Mouse (Mus musculus) stomach, embryonic 16.5 days (tissue): ENCODE data around the gene Tbc1d10b. TPM values are rescaled to one million over a fixed set of nuclear protein-coding genes. Genes with fewer than 3 reads are reported as not detected.

ENCODE experiments used
- ATAC-seq: fragments of 200-750 bp; cut with Nextera tagmentation; 2 replicates; pipeline ENCODE4 v1.8.0; 2017; ENCODE audit warnings: moderate number of reproducible peaks, moderate TSS enrichment; ENCODE audit not compliant: insufficient read depth, low FRiP score
- H3K27ac ChIP-seq: fragments of 300-500 bp; sonication (generic); 2 replicates; pipeline ENCODE4 v1.5.1; 2014; ENCODE audit warnings: low read length
- H3K27me3 ChIP-seq: fragments of 300-500 bp; sonication (generic); 2 replicates; pipeline ENCODE4 v1.6.1; 2014; ENCODE audit warnings: low read length, control low read depth, mixed read lengths; ENCODE audit not compliant: control insufficient read depth, insufficient read depth
- H3K36me3 ChIP-seq: fragments of 300-500 bp; sonication (generic); 2 replicates; pipeline ENCODE4 v1.6.1; 2014; ENCODE audit warnings: low read length; ENCODE audit not compliant: control insufficient read depth, insufficient read depth
- H3K4me1 ChIP-seq: fragments of 300-500 bp; sonication (generic); 2 replicates; pipeline ENCODE4 v1.6.1; 2014; ENCODE audit warnings: low read length, control low read depth, mixed read lengths; ENCODE audit not compliant: control insufficient read depth, insufficient read depth
- H3K4me2 ChIP-seq: fragments of 300-500 bp; sonication (generic); 2 replicates; pipeline ENCODE4 v1.6.1; 2014; ENCODE audit warnings: low read depth, low read length, mixed read lengths
- H3K4me3 ChIP-seq: fragments of 300-500 bp; sonication (generic); replicated peaks from 2 replicates; pipeline ENCODE4 v1.5.1; 2014; ENCODE audit warnings: mild to moderate bottlenecking, low read length
- H3K9ac ChIP-seq: fragments of 300-500 bp; sonication (generic); 2 replicates; pipeline ENCODE4 v1.6.1; 2014; ENCODE audit warnings: low read length
- H3K9me3 ChIP-seq: fragments of 300-500 bp; sonication (generic); replicated peaks from 2 replicates; pipeline ENCODE4 v1.6.1; 2016; ENCODE audit warnings: low read length, control low read depth; ENCODE audit not compliant: control insufficient read depth
- WGBS: fragments of 180-500 bp; shearing (Covaris S2); extraction: QIAGEN DNeasy Blood & Tissue Kit; methylation state at CpG from one replicate; pipeline ENCODE4 v1.1.7; 2014; 5-methylcytosine and 5-hydroxymethylcytosine counted together
- polyA plus RNA-seq: library from polyadenylated mRNA; unstranded; fragments of >200 nt; fragmentation: Nextera tagmentation; extraction: Ambion mirVana; gene quantifications from 2 replicates; pipeline ENCODE4 v1.2.1, GENCODE M21; 2015

The Tbc1d10b gene
- polyA plus RNA-seq, 1 experiment from 2014 or later = 15.7 TPM

DNA sequence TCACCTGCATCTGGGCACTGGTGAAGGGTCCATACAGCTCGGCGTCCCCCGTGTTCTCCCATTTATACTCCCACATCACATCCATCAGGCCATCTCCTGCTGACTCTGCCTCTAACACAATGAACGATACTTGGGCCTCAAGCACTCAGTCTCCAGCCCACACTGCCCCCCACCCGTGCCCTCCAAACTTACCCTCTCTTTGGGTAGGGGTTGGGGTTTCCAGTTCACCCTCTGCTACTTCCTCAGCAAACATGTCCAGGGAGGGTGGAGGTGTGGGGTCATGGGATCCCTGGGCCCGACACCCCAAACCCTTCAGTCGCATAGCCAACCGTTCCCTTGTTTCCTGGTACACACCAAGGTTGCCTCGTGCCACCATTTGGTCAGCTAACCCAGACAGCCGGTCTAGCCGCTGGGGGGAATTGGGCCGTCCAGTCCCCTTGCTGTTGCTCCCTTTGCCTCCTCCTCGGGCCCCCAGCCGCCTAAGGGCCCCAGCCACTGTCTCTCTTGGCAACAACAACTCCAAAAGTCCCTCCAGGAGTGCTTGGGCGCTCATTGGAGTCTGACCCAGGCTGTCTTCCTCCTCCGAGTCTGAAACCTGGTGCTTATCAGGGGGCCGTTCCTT lies 14.1 kb downstream of the Tbc1d10b start:
- peak overlapping the region; percentile 86; the same call in 1 of the 2 replicates for H3K9ac ChIP-seq
- H3K36me3 ChIP-seq = peaks cover 22% of the 10 kb centered on the region
- 87% methylated on average over 17 of the region's 17 CpGs for WGBS
- H3K9me3 ChIP-seq = no peaks in the 10 kb centered on the region
- H3K4me2 ChIP-seq = peak overlapping the region; percentile 93; the same call in 1 of the 2 replicates
- H3K4me1 ChIP-seq = peaks cover 23% of the 10 kb centered on the region
- no peak overlapping the region for H3K27ac ChIP-seq
- ATAC-seq = no peak
- no peak overlapping the region; the same call in 1 of the 2 replicates for H3K4me3 ChIP-seq
- no peaks in the 10 kb centered on the region for H3K27me3 ChIP-seq

DNA sequence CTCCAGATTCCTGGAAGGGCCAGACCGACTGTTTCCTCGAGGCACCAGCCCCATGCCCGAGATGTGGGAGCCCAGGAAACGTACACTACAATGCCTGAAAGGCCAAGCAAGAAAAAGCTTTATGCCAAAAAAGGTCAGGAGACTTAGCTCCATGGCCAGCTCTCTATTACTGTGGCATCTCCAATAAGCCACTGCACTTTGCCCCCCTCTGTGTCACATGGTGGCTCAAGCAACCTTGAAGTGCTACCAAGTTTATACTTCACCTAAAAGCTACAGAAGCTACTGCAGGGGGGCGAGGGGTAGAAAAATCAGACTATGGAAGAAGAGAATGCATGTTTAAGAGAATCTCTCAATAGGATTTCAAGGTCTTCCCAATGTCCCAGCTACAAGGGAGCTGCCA lies 15.3 kb downstream of the Tbc1d10b start:
- Histone ChIP-seq H3K4me1 (peaks cover 23% of the 10 kb centered on the region), H3K27ac (no peak overlapping the region), H3K36me3 (peaks cover 14% of the 10 kb centered on the region), H3K9ac (no peak overlapping the region), H3K4me3 (no peak overlapping the region), H3K27me3 (no peaks in the 10 kb centered on the region), H3K9me3 (no peaks in the 10 kb centered on the region), H3K4me2 (no peak overlapping the region)
- no peak for ATAC-seq
- WGBS = 93% methylated on average over 5 of the region's 5 CpGs

DNA sequence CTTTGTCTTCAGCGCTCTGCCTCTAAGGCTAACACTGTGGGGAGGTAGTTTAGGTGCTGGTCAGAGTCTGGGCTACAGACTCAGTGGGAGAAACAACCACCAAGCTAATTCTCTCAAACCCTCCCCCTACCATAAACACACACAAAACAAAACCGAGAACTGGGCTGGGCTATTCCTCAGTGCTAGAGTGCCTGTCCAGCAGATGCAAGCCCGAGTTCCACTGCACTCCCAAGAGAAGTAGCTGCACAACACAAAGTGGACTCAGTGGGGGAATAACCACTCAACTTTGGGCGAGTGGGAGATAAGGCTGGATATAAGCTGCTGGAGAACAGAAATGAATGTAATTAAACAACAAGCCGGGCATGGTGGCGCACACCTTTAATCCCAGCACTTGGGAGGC lies 17.6 kb downstream of the Tbc1d10b start:
- Histone ChIP-seq H3K27ac (no peak overlapping the region), H3K4me3 (no peak overlapping the region), H3K36me3 (peaks cover 14% of the 10 kb centered on the region), H3K9ac (no peak overlapping the region), H3K4me1 (peaks cover 14% of the 10 kb centered on the region), H3K4me2 (no peak overlapping the region), H3K27me3 (no peaks in the 10 kb centered on the region), H3K9me3 (no peaks in the 10 kb centered on the region)
- WGBS = 78% methylated on average over 6 of the region's 6 CpGs
- ATAC-seq = no peak

DNA sequence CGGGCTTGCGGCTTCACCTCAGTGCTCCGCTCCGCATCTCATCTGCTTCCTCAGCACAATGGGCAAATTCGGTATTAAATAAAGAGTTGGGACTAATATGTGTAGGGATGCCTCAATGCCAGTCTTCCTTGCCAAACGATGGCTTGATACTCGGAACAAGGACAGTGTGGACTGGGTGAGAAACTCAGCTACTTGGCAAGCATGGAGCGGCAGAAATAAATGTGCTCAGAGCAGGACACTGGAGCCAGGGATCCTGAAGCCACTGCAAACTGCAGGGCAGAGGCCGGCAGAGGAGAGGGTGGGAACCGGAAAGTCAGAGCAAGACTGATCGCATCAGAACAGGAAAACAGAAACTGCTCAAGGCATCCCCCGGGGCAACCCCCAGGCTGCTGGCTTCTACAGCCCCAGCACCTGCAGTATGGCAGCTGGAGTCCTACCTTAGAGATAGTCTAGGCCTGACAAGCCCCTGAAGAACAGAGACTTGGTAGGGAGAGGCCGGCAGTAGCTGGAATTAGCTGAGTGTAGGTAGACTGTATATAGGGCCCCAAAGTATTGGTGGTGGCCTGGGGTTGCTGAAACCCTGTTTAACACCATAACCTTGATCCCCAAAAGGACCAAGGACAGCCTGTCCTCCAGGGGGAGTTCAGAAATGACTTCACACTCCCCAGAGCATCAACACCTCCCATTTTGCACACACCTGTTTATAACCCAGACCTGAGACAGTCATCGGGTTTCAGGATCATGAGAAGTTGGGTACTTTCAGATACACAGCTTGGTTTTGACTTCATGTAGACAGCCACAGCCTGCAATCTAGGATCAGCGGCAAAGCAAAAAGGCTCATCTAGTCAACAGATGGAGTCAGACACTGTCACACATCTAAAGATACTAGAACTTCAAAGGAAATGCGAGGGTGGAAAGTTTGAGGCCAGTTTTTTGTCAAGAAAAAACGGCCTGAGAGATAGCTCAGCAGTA lies 19.7 kb downstream of the Tbc1d10b start:
- Histone ChIP-seq H3K4me3 (no peak overlapping the region), H3K4me2 (no peak overlapping the region), H3K9me3 (no peaks in the 10 kb centered on the region), H3K27ac (no peak overlapping the region), H3K27me3 (no peaks in the 10 kb centered on the region), H3K4me1 (no peaks in the 10 kb centered on the region), H3K9ac (no peak overlapping the region), H3K36me3 (peaks cover 8% of the 10 kb centered on the region; the same call in 1 of the 2 replicates)
- 79% methylated on average over 17 of the region's 17 CpGs for WGBS
- ATAC-seq = no peak

DNA sequence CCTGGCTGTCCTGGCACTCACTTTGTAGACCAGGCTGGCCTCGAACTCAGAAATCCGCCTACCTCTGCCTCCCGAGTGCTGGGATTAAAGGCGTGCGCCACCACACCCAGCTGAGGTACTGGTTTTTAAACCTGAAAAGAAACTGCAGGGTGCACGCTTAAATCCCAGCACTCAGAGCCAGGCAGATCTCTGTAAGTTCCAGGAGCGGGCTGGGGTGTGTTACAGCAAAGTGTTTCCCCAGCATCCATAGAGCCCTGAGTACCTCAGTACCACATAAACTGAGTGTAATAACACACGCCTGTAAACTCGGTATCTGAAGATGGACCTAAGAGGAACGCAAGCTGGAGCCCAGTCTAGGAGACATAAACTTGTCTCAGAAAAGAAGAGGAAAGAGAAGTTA lies 20.9 kb downstream of the Tbc1d10b start:
- Histone ChIP-seq H3K9me3 (no peaks in the 10 kb centered on the region), H3K27me3 (no peaks in the 10 kb centered on the region), H3K4me3 (no peak overlapping the region), H3K4me2 (no peak overlapping the region), H3K4me1 (no peaks in the 10 kb centered on the region), H3K9ac (no peak overlapping the region), H3K36me3 (peaks cover 3% of the 10 kb centered on the region; the same call in 1 of the 2 replicates), H3K27ac (no peak overlapping the region)
- whole genome bisulfite sequencing = 70% methylated on average over 10 of the region's 10 CpGs
- no peak for ATAC-seq

DNA sequence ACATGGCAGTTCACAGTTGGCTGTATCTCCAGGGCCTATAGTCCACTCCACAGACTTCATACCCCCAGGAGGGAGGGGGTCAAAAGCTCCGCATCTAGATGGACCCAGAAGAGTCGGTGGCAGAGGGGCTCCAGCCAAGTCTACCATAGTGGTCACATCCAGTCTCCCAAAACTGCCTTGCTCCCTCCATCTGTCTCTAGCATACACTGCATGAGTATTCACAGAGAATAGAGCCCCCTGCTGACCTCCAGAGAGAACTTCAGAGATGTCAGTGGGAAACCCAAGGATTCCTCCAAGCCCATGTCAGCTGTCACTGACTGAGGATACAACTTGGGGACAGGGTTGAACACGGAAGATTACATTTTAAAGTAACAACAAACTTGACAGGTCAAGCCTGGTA lies 22.7 kb downstream of the Tbc1d10b start:
- Histone ChIP-seq H3K27me3 (no peaks in the 10 kb centered on the region), H3K27ac (no peak overlapping the region), H3K4me3 (no peak overlapping the region), H3K36me3 (no peaks in the 10 kb centered on the region), H3K4me1 (no peaks in the 10 kb centered on the region), H3K4me2 (no peak overlapping the region), H3K9me3 (no peaks in the 10 kb centered on the region), H3K9ac (no peak overlapping the region)
- WGBS = 61% methylated on average over 3 of the region's 3 CpGs
- ATAC-seq = no peak

DNA sequence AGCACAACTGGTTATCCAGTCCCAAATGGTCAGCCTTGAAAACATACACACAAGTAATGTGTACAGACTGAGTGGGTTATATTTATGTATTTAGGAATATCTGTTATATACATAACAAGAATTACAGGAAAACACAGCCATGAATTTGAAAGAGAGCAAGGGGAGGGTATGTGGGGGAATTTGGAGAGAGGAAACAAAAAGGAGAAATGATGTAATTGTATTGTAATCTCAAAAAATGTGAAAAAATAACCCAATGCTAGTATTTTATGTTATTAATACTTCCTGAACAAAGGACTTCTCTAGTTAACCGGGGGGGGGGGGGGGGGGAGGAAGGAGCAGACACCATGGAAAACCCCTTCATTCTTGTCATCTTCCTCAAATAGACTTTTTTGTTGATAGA lies 23.5 kb downstream of the Tbc1d10b start:
- WGBS = 25% methylated on average over 1 of the region's 1 CpGs
- Histone ChIP-seq H3K4me2 (no peak overlapping the region), H3K27ac (no peak overlapping the region), H3K9ac (no peak overlapping the region), H3K4me1 (no peaks in the 10 kb centered on the region), H3K27me3 (no peaks in the 10 kb centered on the region), H3K4me3 (no peak overlapping the region), H3K9me3 (no peaks in the 10 kb centered on the region), H3K36me3 (no peaks in the 10 kb centered on the region)
- ATAC-seq = no peak

DNA sequence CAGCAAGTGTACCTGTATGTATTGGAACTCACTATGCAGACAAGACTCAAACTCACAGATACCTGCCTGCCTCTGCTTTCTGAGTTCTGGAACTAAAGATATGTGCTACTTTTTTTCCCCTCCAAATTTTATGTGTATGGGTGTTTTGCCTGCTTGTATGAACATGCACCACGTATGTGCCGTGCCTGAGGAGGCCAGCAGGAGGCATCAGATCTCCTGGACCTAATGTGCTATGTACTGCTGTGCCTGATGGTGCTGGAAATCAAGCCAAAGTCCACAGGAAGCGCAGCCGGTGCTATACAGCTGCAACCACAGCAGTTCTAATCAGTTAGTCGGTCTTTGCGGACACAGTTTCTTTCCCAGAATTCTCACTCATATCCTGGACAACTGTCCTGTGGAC lies 24.4 kb downstream of the Tbc1d10b start:
- Histone ChIP-seq H3K9me3 (no peaks in the 10 kb centered on the region), H3K9ac (no peak overlapping the region), H3K4me2 (no peak overlapping the region), H3K27me3 (no peaks in the 10 kb centered on the region), H3K4me3 (no peak overlapping the region), H3K27ac (no peak overlapping the region), H3K36me3 (no peaks in the 10 kb centered on the region), H3K4me1 (no peaks in the 10 kb centered on the region)
- WGBS = 71% methylated on average over 6 of the region's 6 CpGs
- ATAC-seq = no peak

DNA sequence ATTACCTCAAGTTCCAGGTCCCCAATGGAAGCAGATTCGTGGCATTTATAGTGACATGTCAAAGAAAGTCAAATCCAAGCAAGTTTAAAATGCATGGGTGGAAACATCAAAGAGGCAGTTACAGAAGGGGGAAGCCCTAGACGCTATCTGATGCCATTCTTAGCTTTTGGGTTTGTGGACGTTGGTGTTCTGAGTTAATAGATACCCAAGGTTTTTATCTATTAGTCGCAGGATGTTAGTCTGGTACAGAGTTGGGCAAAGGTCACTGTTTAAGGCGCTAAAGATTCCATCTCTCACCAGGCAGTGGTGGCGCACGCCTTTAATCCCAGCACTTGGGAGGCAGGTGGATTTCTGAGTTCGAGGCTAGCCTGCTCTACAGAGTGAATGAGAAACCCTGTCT lies 24.9 kb downstream of the Tbc1d10b start:
- ATAC-seq = no peak
- Histone ChIP-seq H3K4me1 (no peaks in the 10 kb centered on the region), H3K9ac (no peak overlapping the region), H3K27ac (no peak overlapping the region), H3K36me3 (no peaks in the 10 kb centered on the region), H3K9me3 (no peaks in the 10 kb centered on the region), H3K27me3 (no peaks in the 10 kb centered on the region), H3K4me3 (no peak overlapping the region), H3K4me2 (no peak overlapping the region)
- 64% methylated on average over 8 of the region's 8 CpGs for WGBS
